Mouse (Mus musculus) kidney, postnatal 10 days (tissue): ENCODE data around the gene Krtap22-2.
"Not testable (repeated sequence)": the region's sequence is repeated elsewhere in the genome, so short reads cannot be mapped to it uniquely, and the experiment has no call there.

ENCODE experiments used
- DNase-seq: peaks from one replicate; pipeline ENCODE4 v3.0.0; 2021; ENCODE audit warnings: mixed read lengths

Krtap22-2 gene

GRCm38 (mm10) chr16:89010659-89011058 is at the start of gene Krtap22-2:
Krtap22-2 (minus strand) TSS chr16:89010759.
- no peak for DNase-seq

- no peak for DNase-seq
Observed at GRCm38 (mm10) chr16:89047783-89048182, 37.2 kb upstream of the Krtap22-2 start, which contains the start of gene Krtap6-5. Krtap6-5 (minus strand) TSS chr16:89047883.

- not testable (repeated sequence) for DNase-seq
Observed at GRCm38 (mm10) chr16:89041372-89041771, 30.8 kb upstream of the Krtap22-2 start, which contains the start of gene Gm10228. Gm10228 (minus strand) TSS chr16:89041472.

- DNase-seq = not testable (repeated sequence)
Observed at GRCm38 (mm10) chr16:89031399-89031798, 20.8 kb upstream of the Krtap22-2 start, which contains the start of gene Krtap6-1. Krtap6-1 (plus strand) TSS chr16:89031699.

DNA sequence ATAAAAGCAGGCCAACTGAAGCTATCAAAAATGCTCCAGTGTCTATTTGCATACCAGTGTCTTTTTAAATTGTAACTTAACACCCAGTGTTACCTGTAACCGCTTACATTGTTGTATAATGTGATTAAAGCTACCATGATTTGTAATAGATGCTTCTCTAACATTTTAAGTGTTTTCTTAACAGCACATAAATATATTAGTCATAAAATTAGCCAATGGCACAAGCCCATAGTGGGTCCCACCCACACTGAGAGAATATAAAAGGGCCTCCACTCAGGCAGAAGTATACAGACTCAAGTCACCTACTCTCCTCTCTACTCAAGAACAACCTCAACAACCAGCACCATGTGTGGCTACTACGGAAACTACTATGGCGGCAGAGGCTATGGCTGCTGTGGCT is 4.4 kb upstream of the Krtap22-2 start, which contains the start of gene Gm10229:
Gm10229 (plus strand) TSS at position 301 of the 400 bp plus-strand sequence.
- DNase-seq = not testable (repeated sequence)

DNA sequence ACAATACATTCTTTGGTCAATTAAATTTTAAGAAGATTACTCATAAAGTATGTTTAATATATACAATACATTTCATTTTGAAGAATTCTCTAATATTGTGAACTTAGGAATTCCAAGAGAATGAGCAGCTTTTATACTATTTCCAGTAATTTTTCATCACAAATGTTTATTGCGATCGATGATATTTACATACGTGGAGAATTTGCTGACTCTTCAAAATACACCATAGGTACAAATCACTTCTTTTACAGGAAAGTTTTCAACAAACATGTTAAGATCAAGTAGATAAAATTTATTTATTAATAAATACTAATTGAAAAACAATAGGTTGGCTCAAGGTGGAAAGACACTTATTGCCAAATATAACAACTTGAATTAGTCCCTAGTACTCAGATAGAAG is 3.4 kb upstream of the Krtap22-2 start:
- no peak for DNase-seq

- no peak for DNase-seq
Observed at GRCm38 (mm10) chr16:88962773-88963172, 47.8 kb downstream of the Krtap22-2 start, which contains the start of gene Krtap16-3. Krtap16-3 (minus strand) TSS chr16:88962873.
